Comparison of ENCODE assay signal across 17 mouse cellular contexts in genomic region chr1:33994201-33994600, GRCm38 (mm10).
A peak's percentile ranks its signal among the peaks of the same experiment; 100 is the strongest.
DNase-seq lines count a peak whose midpoint lies in the region; ATAC-seq and TF ChIP-seq lines count a peak whose summit lies in the region.
"Had no signal": no experiment of that assay in that cellular context is flagged by ENCODE, and none has a peak within 500 bp of the region (broad histone marks: within the 10 kb centered on the region; RNA-seq: fewer than 3 reads in every experiment).

No protein-coding gene starts in this region.

- no peak for TF ChIP-seq CTCF in forebrain, postnatal 0 days (IDR thresholded peaks at IDR 0.05; ENCODE audit: low read depth)

- no peak overlapping the region for H3K27ac ChIP-seq in forebrain, postnatal 0 days (ENCODE audit: low read depth, low read length)
- no peak overlapping the region for H3K27ac ChIP-seq in forebrain, embryonic 11.5 days (ENCODE audit: low read depth, low read length)
- H3K27ac ChIP-seq: limb, embryonic 12.5 days; liver, embryonic 13.5 days; lung, embryonic 15.5 days had no signal

- ATAC-seq in forebrain, postnatal 0 days = peak; percentile 50; the same call in 1 of the 2 replicates
- ATAC-seq in forebrain, embryonic 11.5 days (replicated peaks; ENCODE audit: low FRiP score) = no peak
- peak; percentile 45 for ATAC-seq in common myeloid progenitor, adult 5-6 weeks (replicated peaks; ENCODE audit: low read depth, poor library complexity, severe bottlenecking)

- 75% methylated on average over 9 of the region's 9 CpGs for WGBS in forebrain, postnatal 0 days
- 83% methylated on average over 9 of the region's 9 CpGs for WGBS in forebrain, embryonic 11.5 days

- no peak overlapping the region for H3K4me2 ChIP-seq in forebrain, postnatal 0 days (ENCODE audit: low read depth)
- no peak overlapping the region for H3K4me2 ChIP-seq in forebrain, embryonic 11.5 days (ENCODE audit: low read depth, low read length, severe bottlenecking)
- H3K4me2 ChIP-seq: heart, embryonic 12.5 days; limb, embryonic 12.5 days; liver, embryonic 13.5 days; lung, embryonic 15.5 days had no signal

- no peak overlapping the region for H3K9ac ChIP-seq in forebrain, postnatal 0 days
- no peak overlapping the region for H3K9ac ChIP-seq in forebrain, embryonic 11.5 days (ENCODE audit: low read length)
- H3K9ac ChIP-seq: heart, embryonic 12.5 days; limb, embryonic 12.5 days; liver, embryonic 13.5 days; lung, embryonic 15.5 days had no signal

- H3K36me3 ChIP-seq in forebrain, postnatal 0 days (ENCODE audit: insufficient read depth) = no peaks in the 10 kb centered on the region
- no peaks in the 10 kb centered on the region for H3K36me3 ChIP-seq in forebrain, embryonic 11.5 days (ENCODE audit: control insufficient read depth, insufficient read depth, low read length)
- H3K36me3 ChIP-seq: heart, embryonic 12.5 days; limb, embryonic 12.5 days; liver, embryonic 13.5 days; lung, embryonic 15.5 days had no signal

- DNase-seq in forebrain, postnatal 0 days = no peak
- no peak for DNase-seq in forebrain, embryonic 11.5 days (ENCODE audit: low spot score)
- peak; percentile 29 for DNase-seq in thymus, postnatal 0 days (ENCODE audit: low spot score)
- no peak for DNase-seq in thymus, adult 18-20 months
- DNase-seq in retina, postnatal 1 day = peak; percentile 57
- no peak for DNase-seq in spleen, postnatal 14 days (ENCODE audit: low spot score in 2 of 2)
- DNase-seq: gastrocnemius, postnatal 14 days; heart, postnatal 36 days; kidney, adult 2 months; kidney, postnatal 36 days; layer of hippocampus, adult 9-11 months; liver, embryonic 13.5 days; spleen, adult 18-20 months had no signal

- H3K4me3 ChIP-seq in forebrain, postnatal 0 days (ENCODE audit: low read depth, low read length) = no peak overlapping the region
- H3K4me3 ChIP-seq in forebrain, embryonic 11.5 days (ENCODE audit: low read depth, low read length) = no peak overlapping the region
- H3K4me3 ChIP-seq: heart, embryonic 12.5 days; limb, embryonic 12.5 days; liver, embryonic 13.5 days; lung, embryonic 15.5 days had no signal

- H3K27me3 ChIP-seq in forebrain, postnatal 0 days (ENCODE audit: insufficient read depth, low read length) = no peaks in the 10 kb centered on the region
- no peaks in the 10 kb centered on the region for H3K27me3 ChIP-seq in forebrain, embryonic 11.5 days (ENCODE audit: control insufficient read depth, insufficient read depth, low read length)
- H3K27me3 ChIP-seq: heart, embryonic 12.5 days; limb, embryonic 12.5 days; liver, embryonic 13.5 days; lung, embryonic 15.5 days had no signal

- no peaks in the 10 kb centered on the region for H3K4me1 ChIP-seq in forebrain, postnatal 0 days (ENCODE audit: insufficient read depth)
- H3K4me1 ChIP-seq in forebrain, embryonic 11.5 days (replicated peaks; ENCODE audit: control insufficient read depth, insufficient read depth, low read length) = no peaks in the 10 kb centered on the region
- H3K4me1 ChIP-seq: limb, embryonic 12.5 days; lung, embryonic 15.5 days had no signal

- no peaks in the 10 kb centered on the region for H3K9me3 ChIP-seq in forebrain, postnatal 0 days (ENCODE audit: low read length)
- no peaks in the 10 kb centered on the region for H3K9me3 ChIP-seq in forebrain, embryonic 11.5 days (ENCODE audit: control insufficient read depth, low read length)
- H3K9me3 ChIP-seq: heart, embryonic 12.5 days; limb, embryonic 12.5 days; liver, embryonic 13.5 days; lung, embryonic 15.5 days had no signal

Comparison
In these comparisons a context has a peak if more than half of its experiments do, and no peak if none do; other contexts are left out.
1. DNase-seq: peak in thymus, postnatal 0 days (single experiment) and retina, postnatal 1 day (single experiment); none in forebrain, postnatal 0 days (single experiment), forebrain, embryonic 11.5 days (single experiment), thymus, adult 18-20 months (0 of 2) and spleen, postnatal 14 days (0 of 2).